Mouse (Mus musculus) kidney, postnatal 4 days (tissue): Measurements from ENCODE around the gene Qars.

Source experiments
- DNase-seq, 2 experiments: peaks; one replicate each; pipeline ENCODE4 v3.0.0; 2021; ENCODE audit warnings: mixed read lengths in 2 of 2

Gene Qars

GRCm38 (mm10) chr9:108488403-108488802 lies 19.1 kb upstream of the Qars start:
- DNase-seq = no peak

GRCm38 (mm10) chr9:108489215-108489614 lies 18.3 kb upstream of the Qars start:
- no peak for DNase-seq

- no peak for DNase-seq
These were observed 17.6 kb upstream of the Qars start for GRCm38 (mm10) chr9:108489702-108490558.

- peak; percentile 97 to 98 for DNase-seq
These were observed 16.8 kb upstream of the Qars start, which contains the start of gene Usp19 for GRCm38 (mm10) chr9:108490559-108491285. TSS of gene Usp19 (plus strand) at chr9:108490602.

- DNase-seq = no peak
These were observed 16.3 kb upstream of the Qars start for GRCm38 (mm10) chr9:108491286-108491580.

GRCm38 (mm10) chr9:108492043-108492750 lies 15.3 kb upstream of the Qars start:
- peak in 1 of 2 experiments; percentile 26 for DNase-seq

- no peak for DNase-seq
These were observed 14.3 kb upstream of the Qars start for GRCm38 (mm10) chr9:108493246-108493645.

GRCm38 (mm10) chr9:108494146-108494825 lies 13.2 kb upstream of the Qars start:
- no peak for DNase-seq

- DNase-seq = no peak
These were observed 12.6 kb upstream of the Qars start for GRCm38 (mm10) chr9:108494905-108495304.

GRCm38 (mm10) chr9:108499231-108499630 lies 8.3 kb upstream of the Qars start:
- DNase-seq = no peak

GRCm38 (mm10) chr9:108499943-108500342 lies 7.6 kb upstream of the Qars start:
- DNase-seq = no peak

- DNase-seq = no peak
These were observed 605 bp upstream of the Qars start for GRCm38 (mm10) chr9:108506901-108507300.

GRCm38 (mm10) chr9:108508776-108509175 lies 1.3 kb downstream of the Qars start:
- no peak for DNase-seq

GRCm38 (mm10) chr9:108516380-108517251 lies 9.1 kb downstream of the Qars start, which contains the start of gene Qrich1:
TSS of gene Qrich1 (plus strand) at chr9:108516806.
- peak; percentile 95 to 97 for DNase-seq

- peak; percentile 91 to 94 for DNase-seq
These were observed 9.9 kb downstream of the Qars start for GRCm38 (mm10) chr9:108517253-108517930.

GRCm38 (mm10) chr9:108517931-108518332 lies 10.4 kb downstream of the Qars start:
- DNase-seq = peak; percentile 58 to 67

- DNase-seq = no peak
These were observed 14.1 kb downstream of the Qars start for GRCm38 (mm10) chr9:108521604-108522003.

GRCm38 (mm10) chr9:108523341-108523740 lies 15.8 kb downstream of the Qars start:
- DNase-seq = no peak

GRCm38 (mm10) chr9:108525400-108525799 lies 17.9 kb downstream of the Qars start:
- DNase-seq = no peak

GRCm38 (mm10) chr9:108530954-108531353 lies 23.4 kb downstream of the Qars start:
- DNase-seq = no peak

GRCm38 (mm10) chr9:108531496-108531895 lies 24.0 kb downstream of the Qars start:
- no peak for DNase-seq
